Mouse (Mus musculus): ENCODE measurements at regions not wholly inside any gene's neighbourhood (a gene's known extent, or its start where the extent isn't known, plus 50 kb on each side); places are given as distances from the start of the nearest gene placed in this dataset.

DNA sequence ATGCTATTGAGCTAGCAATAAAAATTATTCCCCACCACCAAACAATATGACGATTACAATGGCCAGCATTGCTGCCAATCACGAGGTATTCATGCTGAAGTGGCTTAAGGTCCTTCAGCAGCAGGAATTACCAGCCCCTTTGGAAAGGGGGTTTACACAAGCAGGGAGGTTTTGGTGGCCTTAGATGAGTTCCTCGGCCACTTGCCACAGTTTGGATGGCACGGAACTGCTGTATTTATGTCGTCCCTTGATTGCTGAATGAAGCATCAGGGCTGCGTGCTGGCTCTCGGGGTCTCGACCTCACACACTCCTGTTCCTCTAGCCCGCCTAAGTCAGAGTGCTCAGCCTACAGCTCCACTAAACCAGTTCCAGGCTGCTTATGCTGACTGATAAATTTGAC is 361.2 kb upstream of the Nfe2l3 start:
- TF ChIP-seq EP300 (IDR thresholded peaks at IDR 0.05) (no peak), CTCF (IDR thresholded peaks at IDR 0.05) (no peak)

All from lung, postnatal 0 days (tissue).